Mouse (Mus musculus) liver, adult 2 months (tissue): ENCODE measurements around the gene Gm44805.

Experiments
- CTCF ChIP-seq: fragments of 200-500 bp; IDR thresholded peaks from 2 replicates; pipeline ENCODE4 v1.5.1; 2011; ENCODE audit warnings: low read depth, low read length, control low read depth
- POLR2A ChIP-seq: fragments of 200-500 bp; IDR thresholded peaks from 2 replicates; pipeline ENCODE4 v1.6.1; 2011; ENCODE audit warnings: low read length, control low read depth; ENCODE audit not compliant: insufficient read depth; ENCODE audit errors: extremely low read depth

GRCm38 (mm10) chr7:19678901-19679300, 2.3 kb downstream of the Gm44805 start:
- TF ChIP-seq POLR2A, result no peak
- TF ChIP-seq CTCF, result no peak
